Mouse (Mus musculus) E14TG2a.4 (cell line): ENCODE measurements at regions not wholly inside any gene's neighbourhood (a gene's known extent, or its start where the extent isn't known, plus 50 kb on each side); places are given as distances from the start of the nearest gene placed in this dataset.

Experiments
- H3K27me3 ChIP-seq: 2 replicates; pipeline ENCODE4 v1.6.1; 2014; ENCODE audit warnings: low read length, control low read depth; ENCODE audit not compliant: insufficient read depth
- H3K36me3 ChIP-seq: 2 replicates; pipeline ENCODE4 v1.6.1; 2014; ENCODE audit warnings: low read length, control low read depth; ENCODE audit not compliant: insufficient read depth
- H3K4me1 ChIP-seq: replicated peaks from 2 replicates; pipeline ENCODE4 v1.6.1; 2014; ENCODE audit warnings: low read depth, low read length, control low read depth
- H3K4me3 ChIP-seq: replicated peaks from 2 replicates; pipeline ENCODE4 v1.5.1; 2014; ENCODE audit warnings: mild to moderate bottlenecking, low read length
- H3K9me3 ChIP-seq: 2 replicates; pipeline ENCODE4 v1.6.1; 2014; ENCODE audit warnings: low read length, control low read depth
- CTCF ChIP-seq: conservative IDR thresholded peaks from 2 replicates; pipeline ENCODE4 v1.5.1; 2014; ENCODE audit warnings: low read length
- NANOG ChIP-seq: IDR thresholded peaks from 2 replicates; pipeline ENCODE4 v1.6.1; 2014; ENCODE audit warnings: borderline replicate concordance, low read length, mixed read lengths
- POU5F1 ChIP-seq: IDR thresholded peaks from 2 replicates; pipeline ENCODE4 v1.6.1; 2014; ENCODE audit warnings: low read length, borderline replicate concordance

GRCm38 (mm10) chr16:63091471-63092300 lies 237.6 kb downstream of the Pros1 start:
- Histone ChIP-seq H3K27me3 (no peaks in the 10 kb centered on the region), H3K4me3 (no peak overlapping the region), H3K9me3 (no peaks in the 10 kb centered on the region), H3K4me1 (no peaks in the 10 kb centered on the region), H3K36me3 (no peaks in the 10 kb centered on the region)
- no peak for TF ChIP-seq NANOG
- no peak for TF ChIP-seq CTCF
- TF ChIP-seq POU5F1 = no peak

- TF ChIP-seq POU5F1 = no peak
- no peak for TF ChIP-seq NANOG
- no peak for TF ChIP-seq CTCF
- Histone ChIP-seq H3K9me3 (no peaks in the 10 kb centered on the region), H3K4me3 (no peak overlapping the region), H3K27me3 (no peaks in the 10 kb centered on the region), H3K36me3 (no peaks in the 10 kb centered on the region), H3K4me1 (no peaks in the 10 kb centered on the region)
Observed at GRCm38 (mm10) chr16:63094126-63094840, 240.2 kb downstream of the Pros1 start.

GRCm38 (mm10) chr16:63102362-63102761 lies 248.3 kb downstream of the Pros1 start:
- Histone ChIP-seq H3K4me3 (no peak overlapping the region), H3K36me3 (no peaks in the 10 kb centered on the region), H3K4me1 (no peaks in the 10 kb centered on the region), H3K9me3 (no peaks in the 10 kb centered on the region), H3K27me3 (no peaks in the 10 kb centered on the region)
- TF ChIP-seq POU5F1 (no peak), CTCF (no peak), NANOG (no peak)

GRCm38 (mm10) chr16:63102930-63103329 lies 248.8 kb downstream of the Pros1 start:
- no peak for TF ChIP-seq CTCF
- no peak for TF ChIP-seq POU5F1
- no peak for TF ChIP-seq NANOG
- Histone ChIP-seq H3K27me3 (no peaks in the 10 kb centered on the region), H3K9me3 (no peaks in the 10 kb centered on the region), H3K36me3 (no peaks in the 10 kb centered on the region), H3K4me1 (no peaks in the 10 kb centered on the region), H3K4me3 (no peak overlapping the region)

- TF ChIP-seq NANOG (no peak), POU5F1 (no peak), CTCF (no peak)
- Histone ChIP-seq H3K9me3 (no peaks in the 10 kb centered on the region), H3K27me3 (no peaks in the 10 kb centered on the region)
Observed at GRCm38 (mm10) chr16:63104383-63104782, 250.3 kb downstream of the Pros1 start.

GRCm38 (mm10) chr16:63104938-63105714 lies 251.0 kb downstream of the Pros1 start:
- no peaks in the 10 kb centered on the region for H3K4me1 ChIP-seq
- no peaks in the 10 kb centered on the region for H3K27me3 ChIP-seq
- no peak overlapping the region for H3K4me3 ChIP-seq
- H3K9me3 ChIP-seq = no peaks in the 10 kb centered on the region
- TF ChIP-seq NANOG = no peak
- TF ChIP-seq POU5F1 = no peak
- no peak for TF ChIP-seq CTCF
- H3K36me3 ChIP-seq = no peaks in the 10 kb centered on the region

More at GRCm38 (mm10) chr16:63104383-63104782, 250.3 kb downstream of the Pros1 start:
- Histone ChIP-seq H3K4me1 (no peaks in the 10 kb centered on the region), H3K4me3 (no peak overlapping the region), H3K36me3 (no peaks in the 10 kb centered on the region)

GRCm38 (mm10) chr16:63116456-63116855 lies 262.3 kb downstream of the Pros1 start:
- Histone ChIP-seq H3K4me1 (no peaks in the 10 kb centered on the region), H3K9me3 (no peaks in the 10 kb centered on the region), H3K36me3 (no peaks in the 10 kb centered on the region), H3K27me3 (no peaks in the 10 kb centered on the region), H3K4me3 (no peak overlapping the region)
- no peak for TF ChIP-seq CTCF
- no peak for TF ChIP-seq NANOG
- TF ChIP-seq POU5F1 = no peak

GRCm38 (mm10) chr16:63118721-63119120 lies 264.6 kb downstream of the Pros1 start:
- H3K27me3 ChIP-seq = no peaks in the 10 kb centered on the region
- no peak overlapping the region for H3K4me3 ChIP-seq
- TF ChIP-seq NANOG (no peak), POU5F1 (no peak), CTCF (no peak)
- H3K4me1 ChIP-seq = no peaks in the 10 kb centered on the region
- H3K36me3 ChIP-seq = no peaks in the 10 kb centered on the region
- no peaks in the 10 kb centered on the region for H3K9me3 ChIP-seq
